Mouse (Mus musculus) heart, adult 2 months (tissue): ENCODE measurements around the gene Tm7sf3.

Experiments
- CTCF ChIP-seq: fragments of 200-600 bp; IDR thresholded peaks from 2 replicates; pipeline ENCODE4 v1.8.1; 2022; ENCODE audit warnings: antibody characterized with exemption, mild to moderate bottlenecking, moderate library complexity
- POLR2A ChIP-seq: fragments of 200-500 bp; IDR thresholded peaks from 2 replicates; pipeline ENCODE4 v1.6.1; 2011; ENCODE audit warnings: mild to moderate bottlenecking, low read depth, low read length, control low read depth; ENCODE audit not compliant: insufficient read depth

DNA sequence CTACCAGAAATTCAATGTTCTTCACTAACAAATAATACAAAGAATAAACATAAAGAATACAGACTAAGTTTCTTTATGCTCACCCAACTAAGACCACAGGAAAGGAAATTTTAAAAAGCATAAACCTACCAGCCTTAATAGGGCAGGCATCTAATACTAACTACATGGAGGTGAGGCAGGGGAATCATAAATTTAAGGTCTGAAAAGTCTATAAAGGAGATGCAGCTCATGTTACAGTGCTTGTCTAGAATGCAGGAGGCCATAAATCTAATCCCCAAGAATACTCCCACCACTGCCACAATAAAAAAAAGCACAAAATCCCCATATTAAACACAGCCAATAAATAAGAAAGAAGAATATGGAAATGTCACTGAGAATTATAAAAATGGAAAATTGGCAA, 70.6 kb downstream of the Tm7sf3 start:
- TF ChIP-seq CTCF (no peak), POLR2A (no peak)
